Mouse (Mus musculus) embryonic facial prominence, embryonic 14.5 days (tissue): ENCODE results near the gene Styxl1. TPM values are rescaled to one million over a fixed set of nuclear protein-coding genes. Genes with fewer than 3 reads are reported as not detected.

Experiments
- ATAC-seq: fragments of 200-750 bp; cut with Nextera tagmentation; 2 replicates; pipeline ENCODE4 v1.8.0; 2017; ENCODE audit warnings: low read depth, moderate number of reproducible peaks, moderate TSS enrichment
- DNase-seq: peaks from one replicate; pipeline ENCODE4 v3.0.0-alpha.2; 2015; ENCODE audit warnings: low spot score
- H3K27ac ChIP-seq: fragments of 300-500 bp; sonication (generic); replicated peaks from 2 replicates; pipeline ENCODE4 v1.5.1; 2014; ENCODE audit warnings: low read depth, mild to moderate bottlenecking, low read length, moderate library complexity
- H3K27me3 ChIP-seq: fragments of 300-500 bp; sonication (generic); replicated peaks from 2 replicates; pipeline ENCODE4 v1.6.1; 2014; ENCODE audit warnings: low read length; ENCODE audit not compliant: control insufficient read depth, insufficient read depth
- H3K36me3 ChIP-seq: fragments of 300-500 bp; sonication (generic); 2 replicates; pipeline ENCODE4 v1.6.1; 2014; ENCODE audit warnings: low read length, mixed read lengths; ENCODE audit not compliant: control insufficient read depth, insufficient read depth
- H3K4me1 ChIP-seq: fragments of 300-500 bp; sonication (generic); 2 replicates; pipeline ENCODE4 v1.6.1; 2014; ENCODE audit warnings: antibody characterized with exemption, low read length; ENCODE audit not compliant: control insufficient read depth, insufficient read depth
- H3K4me2 ChIP-seq: fragments of 300-500 bp; sonication (generic); 2 replicates; pipeline ENCODE4 v1.6.1; 2014; ENCODE audit warnings: low read depth, mild to moderate bottlenecking, low read length, moderate library complexity, mixed read lengths
- H3K4me3 ChIP-seq: fragments of 300-500 bp; sonication (generic); 2 replicates; pipeline ENCODE4 v1.5.1; 2014; ENCODE audit warnings: low read depth, mild to moderate bottlenecking, low read length
- H3K9ac ChIP-seq: fragments of 300-500 bp; sonication (generic); 2 replicates; pipeline ENCODE4 v1.6.1; 2014; ENCODE audit warnings: low read depth, mild to moderate bottlenecking, low read length, moderate library complexity, mixed read lengths
- H3K9me3 ChIP-seq: fragments of 300-500 bp; sonication (generic); 2 replicates; pipeline ENCODE4 v1.6.1; 2016; ENCODE audit warnings: low read length; ENCODE audit not compliant: control insufficient read depth
- WGBS: fragments of 180-500 bp; shearing (Covaris S2); extraction: QIAGEN DNeasy Blood & Tissue Kit; methylation state at CpG from one replicate; pipeline ENCODE4 v1.1.7; 2014; 5-methylcytosine and 5-hydroxymethylcytosine counted together
- polyA plus RNA-seq: library from polyadenylated mRNA; unstranded; fragments of >200 nt; fragmentation: Nextera tagmentation; extraction: Ambion mirVana; gene quantifications from 2 replicates; pipeline ENCODE4 v1.2.1, GENCODE M21; 2014

Styxl1 gene
- polyA plus RNA-seq, 1 experiment from 2014 or later = 0.90 TPM

- Histone ChIP-seq H3K27ac (no peak overlapping the region), H3K9ac (no peak overlapping the region), H3K4me3 (no peak overlapping the region), H3K4me1 (peaks cover 11% of the 10 kb centered on the region), H3K4me2 (no peak overlapping the region), H3K36me3 (peaks cover 40% of the 10 kb centered on the region), H3K27me3 (no peaks in the 10 kb centered on the region), H3K9me3 (no peaks in the 10 kb centered on the region)
- DNase-seq = no peak
- WGBS = 85% methylated on average over 8 of the region's 8 CpGs
- no peak for ATAC-seq
These were observed 2.1 kb upstream of the Styxl1 start for GRCm38 (mm10) chr5:135780331-135780730.

- H3K4me3 ChIP-seq = peak within 1 kb of the TSS; percentile 67
- H3K4me1 ChIP-seq = peaks cover 11% of the 10 kb centered on the region
- peak; percentile 100 for DNase-seq
- peaks cover 25% of the 10 kb centered on the region for H3K36me3 ChIP-seq
- peak; percentile 98 for ATAC-seq
- no peaks in the 10 kb centered on the region for H3K27me3 ChIP-seq
- no peaks in the 10 kb centered on the region for H3K9me3 ChIP-seq
- peak within 1 kb of the TSS; percentile 95 for H3K4me2 ChIP-seq
- peak within 1 kb of the TSS; percentile 99 for H3K9ac ChIP-seq
- H3K27ac ChIP-seq = peak within 1 kb of the TSS; percentile 94
- under 1% methylated on average over 48 of the region's 70 CpGs for WGBS
These were observed 573 bp upstream of the Styxl1 start, which contains the start of gene Mdh2 for GRCm38 (mm10) chr5:135778471-135779445. Gene Mdh2 (plus strand): TSS chr5:135778480.

- no peak overlapping the region for H3K9ac ChIP-seq
- DNase-seq = no peak
- 81% methylated on average over 4 of the region's 4 CpGs for WGBS
- H3K4me3 ChIP-seq = no peak overlapping the region
- no peaks in the 10 kb centered on the region for H3K9me3 ChIP-seq
- no peaks in the 10 kb centered on the region for H3K27me3 ChIP-seq
- no peak overlapping the region for H3K4me2 ChIP-seq
- H3K4me1 ChIP-seq = peaks cover 11% of the 10 kb centered on the region
- H3K36me3 ChIP-seq = peaks cover 4% of the 10 kb centered on the region
- no peak for ATAC-seq
- H3K27ac ChIP-seq = no peak overlapping the region
These were observed 1.6 kb downstream of the Styxl1 start for GRCm38 (mm10) chr5:135776546-135776945.

- Histone ChIP-seq H3K9ac (no peak overlapping the region), H3K27ac (no peak overlapping the region), H3K4me1 (peaks cover 2% of the 10 kb centered on the region), H3K4me2 (no peak overlapping the region), H3K9me3 (no peaks in the 10 kb centered on the region), H3K36me3 (no peaks in the 10 kb centered on the region), H3K4me3 (no peak overlapping the region), H3K27me3 (no peaks in the 10 kb centered on the region)
- ATAC-seq = no peak
- no peak for DNase-seq
- WGBS = 50% methylated on average over 3 of the region's 3 CpGs
These were observed 5.7 kb downstream of the Styxl1 start for GRCm38 (mm10) chr5:135772519-135772918.

GRCm38 (mm10) chr5:135764971-135765370 lies 13.2 kb downstream of the Styxl1 start:
- DNase-seq = no peak
- Histone ChIP-seq H3K27ac (no peak overlapping the region), H3K27me3 (no peaks in the 10 kb centered on the region), H3K36me3 (no peaks in the 10 kb centered on the region), H3K4me1 (no peaks in the 10 kb centered on the region), H3K9me3 (no peaks in the 10 kb centered on the region), H3K4me3 (no peak overlapping the region), H3K4me2 (no peak overlapping the region), H3K9ac (no peak overlapping the region)
- ATAC-seq = no peak
- WGBS = 63% methylated on average over 3 of the region's 3 CpGs

- H3K9me3 ChIP-seq = no peaks in the 10 kb centered on the region
- H3K4me3 ChIP-seq = no peak overlapping the region
- no peaks in the 10 kb centered on the region for H3K27me3 ChIP-seq
- WGBS = 3% methylated on average over 7 of the region's 7 CpGs
- H3K36me3 ChIP-seq = no peaks in the 10 kb centered on the region
- no peak overlapping the region for H3K9ac ChIP-seq
- ATAC-seq (peak; percentile 67; the same call in 1 of the 2 replicates), DNase-seq (peak; percentile 80)
- H3K27ac ChIP-seq = no peak overlapping the region
- H3K4me1 ChIP-seq = no peaks in the 10 kb centered on the region
- no peak overlapping the region for H3K4me2 ChIP-seq
These were observed 14.7 kb downstream of the Styxl1 start for GRCm38 (mm10) chr5:135763526-135763925.

GRCm38 (mm10) chr5:135761881-135762280 lies 16.3 kb downstream of the Styxl1 start:
- Histone ChIP-seq H3K9ac (no peak overlapping the region), H3K4me2 (no peak overlapping the region), H3K27me3 (no peaks in the 10 kb centered on the region), H3K27ac (no peak overlapping the region), H3K36me3 (no peaks in the 10 kb centered on the region), H3K9me3 (no peaks in the 10 kb centered on the region), H3K4me1 (no peaks in the 10 kb centered on the region), H3K4me3 (no peak overlapping the region)
- 86% methylated on average over 3 of the region's 3 CpGs for WGBS
- ATAC-seq (no peak), DNase-seq (no peak)

- Histone ChIP-seq H3K9me3 (peaks cover 4% of the 10 kb centered on the region), H3K4me2 (no peak overlapping the region), H3K27me3 (no peaks in the 10 kb centered on the region), H3K4me1 (no peaks in the 10 kb centered on the region), H3K36me3 (no peaks in the 10 kb centered on the region), H3K27ac (no peak overlapping the region), H3K4me3 (no peak overlapping the region), H3K9ac (no peak overlapping the region)
- ATAC-seq = no peak
- 80% methylated on average over 2 of the region's 2 CpGs for WGBS
- no peak for DNase-seq
These were observed 26.6 kb downstream of the Styxl1 start for GRCm38 (mm10) chr5:135751595-135751994.
